32 mouse cellular contexts compared by ENCODE assay signal in genomic region chr9:108455747-108456571, GRCm38 (mm10). TPM values are rescaled to one million over a fixed set of nuclear protein-coding genes. Genes with fewer than 3 reads are reported as not detected.
"Had no signal": no experiment of that assay in that cellular context is flagged by ENCODE, and none has a peak within 500 bp of the region (broad histone marks: within the 10 kb centered on the region; RNA-seq: fewer than 3 reads in every experiment).

No protein-coding gene starts in this region.

- H3K9me3 ChIP-seq: limb, embryonic 10.5 days; limb, embryonic 13.5 days; midbrain, embryonic 12.5 days; midbrain, embryonic 15.5 days; neural tube, embryonic 13.5 days had no signal

- ATAC-seq: inflammation-experienced regulatory T-cells, adult 6 months; intestine, embryonic 16.5 days; midbrain, embryonic 15.5 days had no signal

- H3K36me3 ChIP-seq: limb, embryonic 10.5 days; limb, embryonic 13.5 days; midbrain, embryonic 12.5 days; midbrain, embryonic 15.5 days; neural tube, embryonic 13.5 days had no signal

- DNase-seq: kidney, adult 18-20 months; kidney, adult 9 months; kidney, postnatal 25 days; layer of hippocampus, adult 9-11 months; lung, adult 18-20 months; right cerebral cortex, adult 18-20 months; right cerebral cortex, postnatal 14 days; right cerebral cortex, postnatal 4 days; thymus, adult 2 months; thymus, postnatal 14 days had no signal

- H3K9ac ChIP-seq: limb, embryonic 13.5 days; midbrain, embryonic 12.5 days; midbrain, embryonic 15.5 days; neural tube, embryonic 13.5 days had no signal

- H3K27me3 ChIP-seq: limb, embryonic 13.5 days; midbrain, embryonic 12.5 days; midbrain, embryonic 15.5 days had no signal

- H3K4me2 ChIP-seq: limb, embryonic 13.5 days; midbrain, embryonic 12.5 days; midbrain, embryonic 15.5 days; neural tube, embryonic 13.5 days had no signal

- H3K27ac ChIP-seq: layer of hippocampus, adult 2 months; limb, embryonic 10.5 days; limb, embryonic 13.5 days; macrophage; midbrain, embryonic 12.5 days; midbrain, embryonic 15.5 days; neural tube, embryonic 13.5 days; stomach, postnatal 0 days had no signal

- H3K4me3 ChIP-seq: layer of hippocampus, adult 2 months; limb, embryonic 10.5 days; limb, embryonic 13.5 days; midbrain, embryonic 12.5 days; midbrain, embryonic 15.5 days; myocyte; neural tube, embryonic 13.5 days had no signal

RNA-seq across cellular contexts. Expression of gene BC048562, which starts 19.7 kb away (rescaled TPM):
- total RNA-seq: layer of hippocampus, adult 2 months; layer of hippocampus, postnatal 25 days; left cerebral cortex, adult 18-20 months; left cerebral cortex, postnatal 25 days; liver, adult 2 months; megakaryocyte-erythroid progenitor cell, adult 5-6 weeks; monocyte, adult 5-6 weeks; neutrophil, adult 5-6 weeks had no signal
- polyA plus RNA-seq: inflammation-experienced regulatory T-cells, adult 6 months; intestine, embryonic 16.5 days; kidney, embryonic 16.5 days; large intestine, adult 2 months; limb, embryonic 10.5 days; limb, embryonic 13.5 days; liver, adult 2 months; lung, embryonic 16.5 days; macrophage; midbrain, embryonic 12.5 days; midbrain, embryonic 15.5 days; myocyte; neural tube, embryonic 13.5 days; stomach, embryonic 14.5 days; stomach, postnatal 0 days; thymus, adult 2 months had no signal

RNA-seq across cellular contexts. Expression of gene Lamb2, which starts 23.6 kb away (rescaled TPM):
- total RNA-seq: monocyte, adult 5-6 weeks; neutrophil, adult 5-6 weeks had no signal

RNA-seq across cellular contexts. Expression of gene Ccdc36, which starts 27.7 kb away (rescaled TPM):
- total RNA-seq: liver, adult 2 months; megakaryocyte-erythroid progenitor cell, adult 5-6 weeks; monocyte, adult 5-6 weeks; neutrophil, adult 5-6 weeks had no signal
- polyA plus RNA-seq: inflammation-experienced regulatory T-cells, adult 6 months; large intestine, adult 2 months; liver, adult 2 months; macrophage; myocyte had no signal
